Mouse (Mus musculus) heart, embryonic 13.5 days (tissue): ENCODE data around the gene Scamp5. TPM values are rescaled to one million over a fixed set of nuclear protein-coding genes. Genes with fewer than 3 reads are reported as not detected.

Experiments
- ATAC-seq: fragments of 200-750 bp; cut with Nextera tagmentation; 2 replicates; pipeline ENCODE4 v1.8.0; 2017; ENCODE audit warnings: moderate TSS enrichment; ENCODE audit not compliant: insufficient number of reproducible peaks, low FRiP score, low TSS enrichment; ENCODE audit errors: extremely low read depth
- H3K27ac ChIP-seq: fragments of 300-500 bp; sonication (generic); replicated peaks from 2 replicates; pipeline ENCODE4 v1.5.1; 2015; ENCODE audit warnings: moderate library complexity, mild to moderate bottlenecking, inconsistent platforms
- H3K27me3 ChIP-seq: fragments of 300-500 bp; sonication (generic); replicated peaks from 2 replicates; pipeline ENCODE4 v1.6.1; 2015; ENCODE audit warnings: mild to moderate bottlenecking, inconsistent platforms
- H3K36me3 ChIP-seq: fragments of 300-500 bp; sonication (generic); 2 replicates; pipeline ENCODE4 v1.6.1; 2015; ENCODE audit warnings: mild to moderate bottlenecking, inconsistent platforms
- H3K4me1 ChIP-seq: fragments of 300-500 bp; sonication (generic); 2 replicates; pipeline ENCODE4 v1.6.1; 2015; ENCODE audit warnings: inconsistent platforms
- H3K4me2 ChIP-seq: fragments of 300-500 bp; sonication (generic); 2 replicates; pipeline ENCODE4 v1.6.1; 2015; ENCODE audit warnings: inconsistent platforms, mild to moderate bottlenecking, moderate library complexity
- H3K4me3 ChIP-seq: fragments of 300-500 bp; sonication (generic); 2 replicates; pipeline ENCODE4 v1.5.1; 2015; ENCODE audit warnings: moderate library complexity, mild to moderate bottlenecking, inconsistent platforms
- H3K9ac ChIP-seq: fragments of 300-500 bp; sonication (generic); 2 replicates; pipeline ENCODE4 v1.6.1; 2015; ENCODE audit warnings: inconsistent platforms, mild to moderate bottlenecking, moderate library complexity
- H3K9me3 ChIP-seq: fragments of 300-500 bp; sonication (generic); 2 replicates; pipeline ENCODE4 v1.6.1; 2016; ENCODE audit warnings: inconsistent platforms
- WGBS: fragments of 180-500 bp; shearing (Covaris S2); methylation state at CpG from one replicate; pipeline ENCODE4 v1.1.7; 2015; ENCODE audit warnings: mixed read lengths; 5-methylcytosine and 5-hydroxymethylcytosine counted together
- polyA plus RNA-seq: library from polyadenylated mRNA; unstranded; fragments of >200 nt; fragmentation: Nextera tagmentation; extraction: Ambion mirVana; gene quantifications from 2 replicates; pipeline ENCODE4 v1.2.1, GENCODE M21; 2015

The Scamp5 gene
- polyA plus RNA-seq, 1 experiment from 2014 or later, result 9.8 TPM

DNA sequence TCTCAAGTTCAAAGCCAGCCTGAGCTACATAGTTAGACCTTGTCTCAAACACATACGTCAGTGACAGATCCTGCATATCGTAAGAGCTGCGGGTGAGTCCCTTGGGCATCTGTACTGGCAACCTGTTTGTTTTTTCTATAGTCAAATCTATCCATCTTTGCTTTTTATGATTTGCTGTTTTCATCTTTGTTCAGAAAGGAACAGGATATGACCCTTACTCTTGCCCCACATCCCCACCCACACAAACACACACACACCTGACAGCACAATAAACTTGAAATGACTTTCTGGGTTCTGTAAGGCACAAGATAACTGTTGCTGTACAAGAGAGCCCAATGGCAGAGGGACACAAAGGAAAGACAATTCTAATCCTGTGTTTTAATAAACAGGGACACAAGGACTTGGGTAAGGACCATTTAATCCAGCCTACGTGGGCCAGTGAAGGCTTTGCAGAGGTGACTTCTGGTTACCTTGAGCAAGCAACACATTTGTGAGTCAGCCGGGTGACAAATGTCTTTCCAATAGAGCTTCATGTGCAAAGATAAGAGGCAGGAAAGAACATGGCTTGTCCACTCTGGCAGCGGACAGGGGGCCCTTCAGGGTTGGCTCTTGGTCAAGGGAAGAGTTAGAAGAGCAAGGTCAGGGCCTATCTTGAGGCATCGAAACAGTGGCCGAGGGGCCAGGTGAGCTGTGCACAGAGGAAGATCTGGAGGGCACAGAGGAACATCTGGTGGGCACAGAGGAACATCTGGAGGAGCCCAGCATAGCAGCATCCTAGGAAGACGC lies 60.5 kb downstream of the Scamp5 start:
- Histone ChIP-seq H3K27ac (no peak overlapping the region), H3K4me1 (peaks cover 11% of the 10 kb centered on the region), H3K4me3 (no peak overlapping the region), H3K36me3 (no peaks in the 10 kb centered on the region), H3K9ac (no peak overlapping the region), H3K9me3 (no peaks in the 10 kb centered on the region), H3K4me2 (no peak overlapping the region), H3K27me3 (no peaks in the 10 kb centered on the region)
- 67% methylated on average over 9 of the region's 9 CpGs for WGBS
- no peak for ATAC-seq

DNA sequence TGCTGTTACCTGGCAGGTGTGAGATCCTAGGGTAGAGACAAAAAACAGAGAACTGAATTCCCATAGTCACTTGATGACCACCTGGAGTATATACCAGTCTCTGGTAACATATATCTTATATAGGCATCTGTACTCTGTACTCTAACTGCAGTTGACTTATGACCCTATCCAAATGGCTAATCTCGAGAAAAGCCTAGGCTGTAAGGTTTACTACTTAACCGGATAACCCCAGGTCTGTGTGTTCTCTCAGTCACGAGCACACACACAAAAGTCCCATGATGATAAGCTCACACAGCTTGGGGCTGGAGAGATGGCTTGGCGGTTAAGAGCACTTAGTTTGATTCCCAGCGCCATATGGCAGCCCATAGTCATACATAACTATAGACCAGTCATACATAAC lies 61.5 kb downstream of the Scamp5 start:
- Histone ChIP-seq H3K4me3 (no peak overlapping the region), H3K4me1 (peaks cover 15% of the 10 kb centered on the region), H3K9ac (no peak overlapping the region), H3K9me3 (no peaks in the 10 kb centered on the region), H3K36me3 (no peaks in the 10 kb centered on the region), H3K4me2 (no peak overlapping the region), H3K27ac (no peak overlapping the region), H3K27me3 (no peaks in the 10 kb centered on the region)
- no peak for ATAC-seq
- 80% methylated on average over 5 of the region's 5 CpGs for WGBS

DNA sequence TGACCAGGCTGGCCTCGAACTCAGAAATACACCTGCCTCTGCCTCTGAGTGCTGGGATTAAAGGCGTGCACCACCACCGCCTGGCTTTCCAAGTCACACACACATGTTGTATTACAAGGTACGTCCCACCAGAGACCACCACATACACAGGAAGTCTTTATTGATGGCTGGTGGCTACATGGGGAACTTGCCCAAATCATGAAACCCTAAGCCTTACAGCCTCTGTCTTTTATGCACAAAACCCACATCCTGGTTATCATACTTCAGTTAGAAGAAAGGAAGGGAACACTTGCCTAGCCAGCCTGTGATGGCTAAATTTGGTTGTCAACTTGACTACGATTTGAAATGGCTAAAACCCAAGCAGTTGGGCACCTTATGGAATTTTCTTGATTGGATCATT lies 63.8 kb downstream of the Scamp5 start:
- H3K9me3 ChIP-seq, result peaks cover 23% of the 10 kb centered on the region
- no peak for ATAC-seq
- 87% methylated on average over 5 of the region's 5 CpGs for WGBS
- no peak overlapping the region for H3K27ac ChIP-seq
- H3K4me1 ChIP-seq, result peaks cover 15% of the 10 kb centered on the region
- H3K4me2 ChIP-seq, result no peak overlapping the region
- no peaks in the 10 kb centered on the region for H3K27me3 ChIP-seq
- H3K9ac ChIP-seq, result no peak overlapping the region
- 0 out of 2 replicates have a peak, but pooled peaks cover 5% of the 10 kb centered on the region for H3K36me3 ChIP-seq
- no peak overlapping the region for H3K4me3 ChIP-seq

DNA sequence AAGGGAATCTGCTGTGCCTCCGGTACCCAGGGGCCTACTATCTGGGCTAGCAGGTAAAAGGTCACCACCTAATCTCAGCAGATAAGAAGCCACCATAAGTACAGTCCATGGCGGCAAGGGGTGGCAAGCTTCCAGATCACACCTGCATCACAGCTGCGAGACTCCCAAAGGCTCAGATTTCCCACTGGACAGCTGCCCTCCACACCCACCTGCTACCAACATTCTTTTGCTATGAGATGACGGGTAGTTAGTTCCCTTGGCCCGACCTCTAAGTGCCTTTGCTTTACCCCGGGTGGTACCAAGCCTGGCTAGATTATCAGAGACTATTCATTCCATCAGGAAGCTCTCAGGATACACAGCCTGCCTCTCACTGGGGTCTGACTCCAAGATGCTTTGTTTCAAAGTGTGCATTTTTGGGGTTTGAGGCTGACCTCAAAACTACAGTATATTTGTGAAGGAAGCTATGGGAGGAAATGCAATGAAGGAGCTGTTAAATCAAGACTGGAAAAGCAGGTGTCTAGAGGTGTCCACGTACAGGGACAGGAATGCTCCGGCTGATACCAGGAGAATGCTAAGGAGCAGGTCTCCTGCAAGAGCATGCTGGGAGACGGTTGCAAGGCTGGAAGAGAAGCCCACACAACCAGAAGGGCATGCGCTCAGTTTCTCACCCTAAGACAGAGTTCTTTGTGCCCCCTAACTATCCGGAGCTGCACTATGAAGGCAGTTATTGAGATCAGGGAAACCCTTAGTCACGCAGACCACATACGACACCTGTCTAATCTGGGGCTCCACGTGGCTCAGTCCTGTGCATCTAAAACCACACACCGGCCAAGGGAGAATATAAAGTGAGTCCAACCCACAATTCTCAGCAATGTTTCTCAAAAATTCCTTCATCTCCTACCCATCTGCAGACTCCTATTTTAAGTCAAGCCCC lies 65.3 kb downstream of the Scamp5 start:
- ATAC-seq, result no peak
- 0 out of 2 replicates have a peak, but pooled peaks cover 5% of the 10 kb centered on the region for H3K36me3 ChIP-seq
- H3K9ac ChIP-seq, result no peak overlapping the region
- H3K9me3 ChIP-seq, result peaks cover 32% of the 10 kb centered on the region
- H3K27ac ChIP-seq, result no peak overlapping the region
- no peak overlapping the region for H3K4me3 ChIP-seq
- no peak overlapping the region for H3K4me2 ChIP-seq
- 58% methylated on average over 15 of the region's 15 CpGs for WGBS
- H3K4me1 ChIP-seq, result peaks cover 14% of the 10 kb centered on the region
- H3K27me3 ChIP-seq, result no peaks in the 10 kb centered on the region

DNA sequence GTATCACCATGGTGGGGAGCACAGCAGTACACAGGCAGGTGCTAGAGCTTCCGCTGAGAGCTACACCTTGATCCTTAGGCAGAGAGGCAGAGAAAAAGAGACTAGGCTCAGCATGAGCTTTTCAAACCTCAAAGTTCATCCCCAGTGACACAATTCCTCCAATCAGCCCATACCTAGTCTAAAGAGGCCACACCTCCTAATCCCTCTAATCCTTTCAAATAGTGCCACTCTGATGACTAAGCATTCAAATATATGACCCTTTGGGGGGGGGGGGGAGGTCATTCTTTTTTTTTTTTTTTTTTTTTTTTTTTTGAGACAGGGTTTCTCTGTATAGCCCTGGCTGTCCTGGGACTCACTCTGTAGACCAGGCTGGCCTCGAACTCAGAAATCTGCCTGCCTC lies 69.1 kb downstream of the Scamp5 start:
- H3K36me3 ChIP-seq, result 0 out of 2 replicates have a peak, but pooled peaks cover 5% of the 10 kb centered on the region
- H3K9me3 ChIP-seq, result peaks cover 32% of the 10 kb centered on the region
- WGBS, result 76% methylated on average over 2 of the region's 2 CpGs
- no peak overlapping the region for H3K27ac ChIP-seq
- H3K9ac ChIP-seq, result no peak overlapping the region
- ATAC-seq, result no peak
- H3K4me2 ChIP-seq, result no peak overlapping the region
- no peak overlapping the region for H3K4me3 ChIP-seq
- no peaks in the 10 kb centered on the region for H3K27me3 ChIP-seq
- H3K4me1 ChIP-seq, result peaks cover 11% of the 10 kb centered on the region

- Histone ChIP-seq H3K4me1 (peaks cover 9% of the 10 kb centered on the region), H3K4me3 (no peak overlapping the region), H3K36me3 (no peaks in the 10 kb centered on the region), H3K27ac (no peak overlapping the region), H3K4me2 (no peak overlapping the region), H3K9ac (no peak overlapping the region), H3K27me3 (no peaks in the 10 kb centered on the region), H3K9me3 (no peaks in the 10 kb centered on the region)
- 53% methylated on average over 1 of the region's 1 CpGs for WGBS
- no peak for ATAC-seq
Observed at GRCm38 (mm10) chr9:57392892-57393291, 75.0 kb downstream of the Scamp5 start.

Other genes starting within 250 kb of the Scamp5 start
- 0.07 TPM in 1 of 2 replicates, not detected in the other for gene Trcg1, start 231.5 kb downstream of the Scamp5 start, polyA plus RNA-seq
- gene 1700017B05Rik, start 205.4 kb downstream of the Scamp5 start, polyA plus RNA-seq, result 11.9 and 16.9 TPM in 2 replicates
- 15.0 and 18.7 TPM in 2 replicates for gene Ppcdc, start 27.9 kb downstream of the Scamp5 start, polyA plus RNA-seq
- gene Rpp25, start 36.0 kb upstream of the Scamp5 start, polyA plus RNA-seq, result 12.2 and 13.5 TPM in 2 replicates
- gene Cox5a, start 53.2 kb upstream of the Scamp5 start, polyA plus RNA-seq, result 1,286 and 1,445 TPM in 2 replicates
- 11.4 and 12.8 TPM in 2 replicates for gene Fam219b, start 69.5 kb upstream of the Scamp5 start, polyA plus RNA-seq
- 74.2 and 80.9 TPM in 2 replicates for gene Mpi, start 84.7 kb upstream of the Scamp5 start, polyA plus RNA-seq
- gene Scamp2, start 92.9 kb upstream of the Scamp5 start, polyA plus RNA-seq, result 51.5 and 52.4 TPM in 2 replicates
- gene Ulk3, start 121.4 kb upstream of the Scamp5 start, polyA plus RNA-seq, result 14.6 and 17.1 TPM in 2 replicates
- gene Cplx3, start 138.2 kb upstream of the Scamp5 start, polyA plus RNA-seq, result not detected in 2 replicates
- not detected in 2 replicates for gene Lman1l, start 152.7 kb upstream of the Scamp5 start, polyA plus RNA-seq
- gene Csk, start 185.6 kb upstream of the Scamp5 start, polyA plus RNA-seq, result 16.3 and 17.2 TPM in 2 replicates
- gene Cyp1a2, start 215.6 kb upstream of the Scamp5 start, polyA plus RNA-seq, result not detected in 2 replicates
- gene Cyp1a1, start 219.9 kb upstream of the Scamp5 start, polyA plus RNA-seq, result not detected in 2 replicates
- 16.2 and 17.5 TPM in 2 replicates for gene Edc3, start 240.5 kb upstream of the Scamp5 start, polyA plus RNA-seq